Mouse (Mus musculus) limb, embryonic 11.5 days (tissue): ENCODE results near the gene Zfp217. TPM values are rescaled to one million over a fixed set of nuclear protein-coding genes. Genes with fewer than 3 reads are reported as not detected.
"Not testable (repeated sequence)": the region's sequence is repeated elsewhere in the genome, so short reads cannot be mapped to it uniquely, and the experiment has no call there.

ENCODE experiments used
- ATAC-seq: fragments of 200-750 bp; cut with Nextera tagmentation; 2 replicates; pipeline ENCODE4 v1.8.0; 2017; ENCODE audit warnings: low read depth; ENCODE audit not compliant: insufficient number of reproducible peaks, low FRiP score, low TSS enrichment
- DNase-seq: peaks from one replicate; pipeline ENCODE4 v3.0.0-alpha.2; 2015; ENCODE audit warnings: low spot score
- H3K27ac ChIP-seq: fragments of 300-500 bp; sonication (generic); replicated peaks from 2 replicates; pipeline ENCODE4 v1.5.1; 2014; ENCODE audit warnings: low read depth, mild to moderate bottlenecking, low read length
- H3K27me3 ChIP-seq: fragments of 300-500 bp; sonication (generic); 2 replicates; pipeline ENCODE4 v1.6.1; 2014; ENCODE audit warnings: mild to moderate bottlenecking, low read length, mixed read lengths; ENCODE audit not compliant: control insufficient read depth, insufficient read depth
- H3K36me3 ChIP-seq: fragments of 300-500 bp; sonication (generic); 2 replicates; pipeline ENCODE4 v1.6.1; 2014; ENCODE audit warnings: mild to moderate bottlenecking, low read length, moderate library complexity, mixed read lengths; ENCODE audit not compliant: control insufficient read depth, insufficient read depth
- H3K4me1 ChIP-seq: fragments of 300-500 bp; sonication (generic); 2 replicates; pipeline ENCODE4 v1.6.1; 2014; ENCODE audit warnings: low read length, mixed read lengths; ENCODE audit not compliant: control insufficient read depth, insufficient read depth
- H3K4me2 ChIP-seq: fragments of 300-500 bp; sonication (generic); 2 replicates; pipeline ENCODE4 v1.6.1; 2014; ENCODE audit warnings: low read depth, mild to moderate bottlenecking, moderate library complexity; ENCODE audit not compliant: severe bottlenecking
- H3K4me3 ChIP-seq: fragments of 300-500 bp; sonication (generic); 2 replicates; pipeline ENCODE4 v1.5.1; 2014; ENCODE audit warnings: low read depth, low read length
- H3K9ac ChIP-seq: fragments of 300-500 bp; sonication (generic); 2 replicates; pipeline ENCODE4 v1.6.1; 2014; ENCODE audit warnings: mild to moderate bottlenecking, low read length
- H3K9me3 ChIP-seq: fragments of 300-500 bp; sonication (generic); 2 replicates; pipeline ENCODE4 v1.6.1; 2016; ENCODE audit warnings: low read length; ENCODE audit not compliant: control insufficient read depth
- WGBS: fragments of 180-500 bp; shearing (Covaris S2); extraction: QIAGEN DNeasy Blood & Tissue Kit; methylation state at CpG from one replicate; pipeline ENCODE4 v1.1.7; 2014; 5-methylcytosine and 5-hydroxymethylcytosine counted together
- polyA plus RNA-seq: library from polyadenylated mRNA; unstranded; fragments of >200 nt; fragmentation: Nextera tagmentation; extraction: Ambion mirVana; gene quantifications from 2 replicates; pipeline ENCODE4 v1.2.1, GENCODE M21; 2014

The Zfp217 gene
- polyA plus RNA-seq, 1 experiment from 2014 or later, result 5.2 TPM

- H3K27me3 ChIP-seq, result no peaks in the 10 kb centered on the region
- no peaks in the 10 kb centered on the region for H3K36me3 ChIP-seq
- DNase-seq (peak; percentile 82), ATAC-seq (peak; percentile 82; the same call in 1 of the 2 replicates)
- peak overlapping the region; percentile 70 for H3K9ac ChIP-seq
- H3K4me2 ChIP-seq, result peak overlapping the region; percentile 42
- WGBS, result 1% methylated on average over 33 of the region's 33 CpGs
- H3K4me3 ChIP-seq, result peak overlapping the region; percentile 39
- H3K27ac ChIP-seq, result no peak overlapping the region; the same call in 1 of the 2 replicates
- no peaks in the 10 kb centered on the region for H3K9me3 ChIP-seq
- no peaks in the 10 kb centered on the region for H3K4me1 ChIP-seq
These were observed 36.5 kb upstream of the Zfp217 start for GRCm38 (mm10) chr2:170184175-170184983.

- H3K27me3 ChIP-seq, result no peaks in the 10 kb centered on the region
- H3K4me3 ChIP-seq, result no peak overlapping the region
- no peaks in the 10 kb centered on the region for H3K4me1 ChIP-seq
- ATAC-seq (no peak), DNase-seq (no peak)
- H3K9ac ChIP-seq, result no peak overlapping the region
- no peak overlapping the region for H3K27ac ChIP-seq
- no peaks in the 10 kb centered on the region for H3K9me3 ChIP-seq
- no peaks in the 10 kb centered on the region for H3K36me3 ChIP-seq
- WGBS, result 82% methylated on average over 4 of the region's 4 CpGs
- peak overlapping the region; percentile 42 for H3K4me2 ChIP-seq
These were observed 35.9 kb upstream of the Zfp217 start for GRCm38 (mm10) chr2:170183851-170184174.

GRCm38 (mm10) chr2:170181862-170182261 is 34.0 kb upstream of the Zfp217 start:
- Histone ChIP-seq H3K9me3 (no peaks in the 10 kb centered on the region), H3K27ac (no peak overlapping the region), H3K4me2 (no peak overlapping the region), H3K27me3 (no peaks in the 10 kb centered on the region), H3K4me3 (no peak overlapping the region), H3K36me3 (no peaks in the 10 kb centered on the region), H3K4me1 (no peaks in the 10 kb centered on the region; the same call in 1 of the 2 replicates), H3K9ac (no peak overlapping the region)
- ATAC-seq (no peak), DNase-seq (no peak)
- WGBS, result 86% methylated on average over 6 of the region's 6 CpGs

GRCm38 (mm10) chr2:170180769-170181168 is 32.9 kb upstream of the Zfp217 start:
- H3K36me3 ChIP-seq, H3K9me3 ChIP-seq, H3K4me1 ChIP-seq, DNase-seq, H3K4me2 ChIP-seq, H3K27me3 ChIP-seq, H3K27ac ChIP-seq, H3K9ac ChIP-seq, H3K4me3 ChIP-seq, ATAC-seq: not testable (repeated sequence)
- 91% methylated on average over 3 of the region's 3 CpGs for WGBS

DNA sequence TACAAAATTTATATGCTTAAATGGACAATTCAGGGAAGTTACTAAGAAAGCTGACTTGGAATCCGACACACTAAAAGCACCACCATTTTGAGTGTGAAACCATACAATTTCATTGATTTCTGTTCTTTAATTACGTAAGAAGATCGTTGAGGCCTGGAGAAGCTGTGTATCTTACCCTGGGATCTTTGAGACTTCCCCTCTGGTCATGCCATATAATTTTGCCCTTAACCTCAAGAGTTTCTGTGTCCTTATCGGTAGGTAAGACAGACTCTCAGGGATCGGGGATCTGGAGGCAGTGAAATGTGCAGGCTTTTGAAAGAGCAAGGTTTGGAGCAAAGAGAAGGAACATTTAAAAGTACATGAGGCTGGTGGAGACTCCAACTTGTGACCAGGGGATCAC is 31.4 kb upstream of the Zfp217 start:
- Histone ChIP-seq H3K4me1 (peaks cover 13% of the 10 kb centered on the region; the same call in 1 of the 2 replicates), H3K9ac (no peak overlapping the region), H3K4me2 (no peak overlapping the region), H3K9me3 (no peaks in the 10 kb centered on the region), H3K27ac (no peak overlapping the region), H3K4me3 (no peak overlapping the region), H3K27me3 (no peaks in the 10 kb centered on the region), H3K36me3 (no peaks in the 10 kb centered on the region)
- 92% methylated on average over 5 of the region's 5 CpGs for WGBS
- DNase-seq, result no peak
- no peak for ATAC-seq

DNA sequence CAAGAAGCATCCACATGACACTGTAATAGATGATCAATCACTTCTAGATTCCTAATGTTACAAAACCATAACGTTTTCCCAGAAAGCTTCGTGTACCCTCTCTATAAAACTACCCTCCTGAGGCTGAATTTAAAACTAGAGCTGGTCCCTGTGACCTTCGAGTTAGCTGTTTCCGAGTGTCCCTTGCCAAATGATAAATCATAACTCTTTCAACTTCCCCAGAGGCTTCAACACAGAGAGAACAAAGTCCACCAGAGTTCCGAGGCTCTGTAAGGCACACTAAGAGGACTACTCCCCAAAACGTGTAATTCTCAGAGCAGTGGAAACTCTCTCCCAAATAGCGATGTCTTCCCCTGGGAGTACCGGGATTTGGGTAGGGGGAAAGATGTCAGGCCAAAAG is 29.4 kb upstream of the Zfp217 start:
- no peak overlapping the region for H3K27ac ChIP-seq
- 37% methylated on average over 8 of the region's 8 CpGs for WGBS
- H3K36me3 ChIP-seq, result no peaks in the 10 kb centered on the region
- no peak overlapping the region for H3K9ac ChIP-seq
- H3K4me2 ChIP-seq, result no peak overlapping the region
- no peak for DNase-seq
- no peak overlapping the region for H3K4me3 ChIP-seq
- no peak for ATAC-seq
- peaks cover 13% of the 10 kb centered on the region; the same call in 1 of the 2 replicates for H3K4me1 ChIP-seq
- H3K27me3 ChIP-seq, result no peaks in the 10 kb centered on the region
- H3K9me3 ChIP-seq, result no peaks in the 10 kb centered on the region

DNA sequence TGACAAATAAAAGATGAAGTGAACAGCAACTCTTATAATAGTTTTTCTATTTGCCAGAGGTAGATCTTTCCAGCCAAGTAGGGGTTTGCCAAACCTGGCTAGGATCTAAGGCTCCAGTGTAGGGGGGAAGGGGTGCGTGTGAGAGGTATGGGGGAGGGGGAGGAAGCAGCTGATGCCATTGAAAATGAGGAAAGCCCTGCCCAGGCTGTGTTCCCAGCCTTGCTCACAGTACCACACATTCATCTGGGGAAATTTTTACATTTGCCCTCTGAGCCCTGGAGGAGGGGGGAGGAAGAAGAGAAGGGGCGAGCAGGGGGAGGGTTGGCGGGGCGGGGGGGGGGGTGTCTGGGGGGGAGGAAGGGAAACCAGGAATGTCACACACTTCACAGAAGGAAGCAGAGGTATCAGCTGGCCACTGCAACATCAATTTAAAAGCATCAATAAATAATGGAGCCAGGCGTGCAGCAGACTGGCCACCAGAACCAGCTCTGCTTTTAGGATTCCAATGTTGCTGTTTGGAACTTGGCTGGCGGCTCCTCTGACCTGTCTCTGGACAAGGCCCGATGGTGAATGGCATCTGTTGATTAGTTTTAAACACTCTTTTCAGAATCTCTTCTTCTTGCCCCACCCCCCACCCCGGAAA is 28.5 kb upstream of the Zfp217 start:
- ATAC-seq (no peak; the same call in 1 of the 2 replicates), DNase-seq (peak; percentile 41)
- H3K4me3 ChIP-seq, result no peak overlapping the region
- no peak overlapping the region for H3K27ac ChIP-seq
- H3K9ac ChIP-seq, result no peak overlapping the region
- H3K4me1 ChIP-seq, result peaks cover 13% of the 10 kb centered on the region; the same call in 1 of the 2 replicates
- H3K4me2 ChIP-seq, result no peak overlapping the region; the same call in 1 of the 2 replicates
- WGBS, result 16% methylated on average over 7 of the region's 8 CpGs
- H3K36me3 ChIP-seq, result no peaks in the 10 kb centered on the region
- no peaks in the 10 kb centered on the region for H3K9me3 ChIP-seq
- H3K27me3 ChIP-seq, result no peaks in the 10 kb centered on the region

DNA sequence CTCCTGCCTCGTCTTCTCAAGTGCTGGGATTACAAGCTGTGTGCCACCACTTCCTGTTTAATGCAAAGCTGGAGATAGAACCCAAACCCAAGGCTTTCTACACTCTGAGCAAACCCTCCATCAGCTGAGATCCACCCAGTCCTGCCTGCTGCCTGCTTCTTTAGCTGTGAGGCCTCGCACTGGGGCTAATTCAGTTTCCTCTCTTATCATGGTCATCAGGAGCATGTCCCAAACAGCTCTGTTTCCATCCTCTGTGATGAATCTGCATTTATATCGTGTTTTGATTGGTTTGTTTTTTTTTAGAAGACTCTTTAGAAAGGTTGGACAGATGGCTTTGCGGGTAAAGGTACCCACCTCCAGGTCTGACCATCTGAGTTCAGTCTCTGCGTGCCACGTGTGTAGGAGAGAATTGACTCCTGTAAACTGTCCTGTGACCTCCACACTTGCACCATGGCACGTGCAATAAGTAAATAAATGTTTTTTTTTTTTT is 27.8 kb upstream of the Zfp217 start:
- Histone ChIP-seq H3K9ac (no peak overlapping the region), H3K4me1 (peaks cover 13% of the 10 kb centered on the region; the same call in 1 of the 2 replicates), H3K36me3 (no peaks in the 10 kb centered on the region), H3K4me3 (no peak overlapping the region), H3K27ac (no peak overlapping the region; the same call in 1 of the 2 replicates), H3K4me2 (no peak overlapping the region), H3K27me3 (no peaks in the 10 kb centered on the region), H3K9me3 (no peaks in the 10 kb centered on the region)
- ATAC-seq (no peak), DNase-seq (no peak)
- 65% methylated on average over 7 of the region's 7 CpGs for WGBS
